Mouse (Mus musculus) liver, embryonic 16.5 days (tissue): ENCODE results near the gene Kcnc3. TPM values are rescaled to one million over a fixed set of nuclear protein-coding genes. Genes with fewer than 3 reads are reported as not detected.

ENCODE experiments used
- ATAC-seq: fragments of 200-750 bp; cut with Nextera tagmentation; 2 replicates; pipeline ENCODE4 v1.8.0; 2017; ENCODE audit warnings: low read depth, mild to moderate bottlenecking, moderate number of reproducible peaks, moderate library complexity
- H3K27ac ChIP-seq: fragments of 300-500 bp; sonication (generic); 2 replicates; pipeline ENCODE4 v1.5.1; 2014; ENCODE audit warnings: mild to moderate bottlenecking, low read length
- H3K27me3 ChIP-seq: fragments of 300-500 bp; sonication (generic); 2 replicates; pipeline ENCODE4 v1.6.1; 2014; ENCODE audit warnings: low read depth, low read length, mixed read lengths; ENCODE audit not compliant: control insufficient read depth, insufficient read depth
- H3K36me3 ChIP-seq: fragments of 300-500 bp; sonication (generic); 2 replicates; pipeline ENCODE4 v1.6.1; 2014; ENCODE audit warnings: mild to moderate bottlenecking; ENCODE audit not compliant: control insufficient read depth, insufficient read depth
- H3K4me1 ChIP-seq: fragments of 300-500 bp; sonication (generic); 2 replicates; pipeline ENCODE4 v1.6.1; 2014; ENCODE audit warnings: low read depth, low read length, mixed read lengths; ENCODE audit not compliant: control insufficient read depth
- H3K4me2 ChIP-seq: fragments of 300-500 bp; sonication (generic); 2 replicates; pipeline ENCODE4 v1.6.1; 2014; ENCODE audit warnings: low read depth, low read length, mixed read lengths
- H3K4me3 ChIP-seq: fragments of 300-500 bp; sonication (generic); 2 replicates; pipeline ENCODE4 v1.5.1; 2014; ENCODE audit warnings: low read depth, mild to moderate bottlenecking, low read length
- H3K9ac ChIP-seq: fragments of 300-500 bp; sonication (generic); 2 replicates; pipeline ENCODE4 v1.6.1; 2014; ENCODE audit warnings: low read depth, low read length
- H3K9me3 ChIP-seq: fragments of 300-500 bp; sonication (generic); replicated peaks from 2 replicates; pipeline ENCODE4 v1.6.1; 2016; ENCODE audit warnings: low read length; ENCODE audit not compliant: control insufficient read depth
- WGBS: fragments of 180-500 bp; shearing (Covaris S2); extraction: QIAGEN DNeasy Blood & Tissue Kit; methylation state at CpG from one replicate; pipeline ENCODE4 v1.1.7; 2014; ENCODE audit not compliant: insufficient replicate concordance; 5-methylcytosine and 5-hydroxymethylcytosine counted together
- polyA plus RNA-seq: library from polyadenylated mRNA; unstranded; fragments of >200 nt; fragmentation: Nextera tagmentation; extraction: Ambion mirVana; gene quantifications from 2 replicates; pipeline ENCODE4 v1.2.1, GENCODE M21; 2015

Gene Kcnc3
- polyA plus RNA-seq, 1 experiment from 2014 or later, result 0.06 TPM

DNA sequence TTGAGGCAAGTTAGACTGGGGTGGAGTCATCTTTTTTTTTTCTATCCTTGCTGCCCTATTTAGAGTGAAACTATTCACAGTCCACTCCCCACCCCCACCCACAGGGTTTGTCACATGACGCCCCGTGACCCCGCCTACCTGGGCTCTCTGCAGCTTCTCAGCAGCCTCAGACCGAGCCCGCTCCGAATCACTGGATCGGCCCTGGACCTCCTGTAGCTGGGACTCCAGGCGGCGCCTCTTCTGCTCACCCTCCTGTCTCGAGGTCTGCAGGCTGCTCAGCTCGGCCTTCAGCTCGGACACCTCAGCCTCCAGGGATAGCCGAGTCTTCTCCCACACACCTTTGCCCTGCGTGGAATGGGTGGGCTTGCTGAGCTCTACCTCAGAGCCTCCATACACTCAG lies 34.4 kb downstream of the Kcnc3 start:
- Histone ChIP-seq H3K4me3 (no peak overlapping the region), H3K9me3 (no peaks in the 10 kb centered on the region), H3K9ac (no peak overlapping the region), H3K4me2 (no peak overlapping the region), H3K27ac (no peak overlapping the region), H3K4me1 (no peaks in the 10 kb centered on the region), H3K36me3 (no peaks in the 10 kb centered on the region), H3K27me3 (no peaks in the 10 kb centered on the region)
- ATAC-seq, result no peak
- 47% methylated on average over 14 of the region's 14 CpGs for WGBS

DNA sequence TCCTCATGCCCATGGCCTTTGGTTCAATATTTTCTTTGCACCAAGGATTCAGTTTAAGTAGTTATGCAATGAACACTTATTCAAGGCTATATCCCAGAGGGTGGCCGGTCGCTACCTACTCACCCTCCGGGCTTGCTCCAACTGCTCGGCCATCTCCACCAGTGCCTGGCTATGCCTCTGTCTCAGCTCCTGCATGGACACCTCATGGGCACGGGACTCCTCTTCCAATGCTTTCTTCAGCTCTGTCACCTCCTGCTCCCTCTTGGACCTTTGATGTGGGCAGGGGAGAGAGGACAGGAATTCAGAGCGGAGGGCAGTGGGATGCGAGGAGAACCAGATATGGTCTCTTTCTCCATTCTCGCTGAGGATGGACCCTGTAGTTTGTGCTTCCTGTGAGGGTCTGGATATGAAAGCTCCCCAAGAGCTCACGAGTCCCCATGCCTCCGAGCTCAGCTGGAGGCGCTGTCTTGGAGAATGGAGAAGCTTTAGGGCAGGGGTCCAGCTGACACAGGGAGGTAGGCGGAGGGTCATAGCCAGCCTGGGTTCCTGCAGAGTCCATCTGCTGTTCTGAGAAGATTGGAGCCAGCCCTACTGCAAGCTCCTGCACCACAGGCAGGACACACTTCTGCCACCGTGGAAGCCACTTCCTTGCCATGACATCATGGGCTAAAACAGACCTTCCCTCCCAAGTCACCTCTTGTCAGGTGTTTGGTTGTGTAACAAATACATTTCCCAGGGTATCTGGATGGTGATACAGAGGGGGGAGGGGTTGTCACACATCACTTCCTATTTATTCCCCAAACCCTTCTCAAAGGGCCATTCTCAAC lies 35.0 kb downstream of the Kcnc3 start:
- H3K27me3 ChIP-seq, result no peaks in the 10 kb centered on the region
- H3K4me2 ChIP-seq, result no peak overlapping the region
- no peak overlapping the region for H3K4me3 ChIP-seq
- no peaks in the 10 kb centered on the region for H3K36me3 ChIP-seq
- no peaks in the 10 kb centered on the region for H3K4me1 ChIP-seq
- H3K9me3 ChIP-seq, result no peaks in the 10 kb centered on the region
- WGBS, result 68% methylated on average over 13 of the region's 13 CpGs
- no peak overlapping the region for H3K9ac ChIP-seq
- ATAC-seq, result no peak
- no peak overlapping the region for H3K27ac ChIP-seq

DNA sequence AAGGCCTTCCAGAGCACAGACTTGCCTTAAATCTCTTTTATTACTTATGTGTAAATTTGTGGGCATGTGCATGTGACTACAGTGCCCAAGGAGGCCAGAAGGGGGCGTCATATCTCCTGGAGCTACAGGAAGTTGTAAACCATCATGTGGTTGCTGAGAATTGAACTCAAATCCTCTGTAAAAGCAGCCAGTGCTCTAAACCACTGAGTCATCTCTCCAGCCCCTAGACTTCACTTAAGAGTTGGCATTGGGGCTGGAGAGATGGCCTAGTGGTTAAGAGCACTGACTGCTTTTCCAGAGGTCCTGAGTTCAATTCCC lies 35.6 kb downstream of the Kcnc3 start:
- Histone ChIP-seq H3K27me3 (no peaks in the 10 kb centered on the region), H3K36me3 (no peaks in the 10 kb centered on the region), H3K4me2 (no peak overlapping the region), H3K9ac (no peak overlapping the region), H3K9me3 (no peaks in the 10 kb centered on the region), H3K27ac (no peak overlapping the region), H3K4me1 (no peaks in the 10 kb centered on the region), H3K4me3 (no peak overlapping the region)
- ATAC-seq, result no peak
- 34% methylated on average over 1 of the region's 1 CpGs for WGBS

DNA sequence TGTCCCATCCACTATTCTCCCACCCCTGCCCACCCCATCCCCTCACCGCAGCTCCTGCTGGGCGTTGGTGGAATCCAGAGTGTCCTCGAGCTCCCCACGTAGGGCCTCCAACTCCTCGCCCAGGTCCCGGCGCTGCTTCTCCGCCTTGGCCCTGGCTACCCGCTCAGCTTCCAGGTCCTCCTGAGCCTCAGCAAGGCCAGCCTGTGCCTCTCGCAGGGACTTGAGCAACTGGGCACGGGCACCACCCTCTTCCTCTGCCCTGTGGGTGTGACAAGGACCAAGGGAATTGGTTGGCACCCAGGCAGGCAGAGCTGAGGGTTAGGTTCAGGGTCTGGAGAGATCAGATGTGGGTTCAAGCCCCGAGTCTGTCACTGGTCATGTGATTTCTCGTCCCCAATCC lies 36.5 kb downstream of the Kcnc3 start:
- Histone ChIP-seq H3K4me2 (no peak overlapping the region), H3K27ac (no peak overlapping the region), H3K27me3 (no peaks in the 10 kb centered on the region), H3K36me3 (no peaks in the 10 kb centered on the region), H3K4me1 (no peaks in the 10 kb centered on the region), H3K9ac (no peak overlapping the region), H3K4me3 (no peak overlapping the region), H3K9me3 (no peaks in the 10 kb centered on the region)
- 66% methylated on average over 13 of the region's 13 CpGs for WGBS
- no peak for ATAC-seq

DNA sequence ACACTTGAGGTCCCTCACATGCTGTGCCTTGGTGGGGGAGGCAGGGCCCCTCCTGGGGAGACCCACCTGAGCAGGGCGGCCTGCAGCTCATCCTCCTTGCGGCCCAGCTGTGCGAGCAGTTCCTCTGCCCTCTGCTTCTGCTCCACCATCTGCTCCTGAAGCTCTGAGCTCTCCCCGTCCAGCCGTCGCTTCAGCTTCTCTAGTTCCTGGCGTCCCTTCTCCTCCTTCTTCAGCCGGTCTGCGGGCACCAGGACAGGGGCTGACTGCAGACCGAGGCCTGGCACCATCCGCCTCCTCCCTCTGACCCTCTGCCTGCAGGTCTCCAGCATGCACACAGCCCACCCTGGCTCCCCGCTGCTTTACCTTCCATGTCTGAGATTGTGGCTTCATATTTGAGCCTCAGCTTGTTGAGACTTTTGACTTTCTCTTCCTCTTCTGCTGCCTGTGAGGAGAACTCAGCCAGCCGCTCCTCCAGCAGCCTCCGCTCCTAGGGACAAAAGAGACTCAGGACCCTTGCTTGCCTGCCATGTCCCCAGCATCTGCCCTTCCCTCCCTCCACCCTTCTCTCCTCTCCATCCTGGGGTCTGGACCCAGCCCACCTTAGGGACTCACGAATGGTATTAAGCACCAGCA lies 38.1 kb downstream of the Kcnc3 start:
- 69% methylated on average over 15 of the region's 15 CpGs for WGBS
- ATAC-seq, result no peak
- H3K9ac ChIP-seq, result no peak overlapping the region
- no peak overlapping the region for H3K4me2 ChIP-seq
- no peaks in the 10 kb centered on the region for H3K9me3 ChIP-seq
- H3K4me3 ChIP-seq, result no peak overlapping the region
- no peak overlapping the region for H3K27ac ChIP-seq
- H3K4me1 ChIP-seq, result no peaks in the 10 kb centered on the region
- H3K27me3 ChIP-seq, result peaks cover 2% of the 10 kb centered on the region; the same call in 1 of the 2 replicates
- no peaks in the 10 kb centered on the region for H3K36me3 ChIP-seq

DNA sequence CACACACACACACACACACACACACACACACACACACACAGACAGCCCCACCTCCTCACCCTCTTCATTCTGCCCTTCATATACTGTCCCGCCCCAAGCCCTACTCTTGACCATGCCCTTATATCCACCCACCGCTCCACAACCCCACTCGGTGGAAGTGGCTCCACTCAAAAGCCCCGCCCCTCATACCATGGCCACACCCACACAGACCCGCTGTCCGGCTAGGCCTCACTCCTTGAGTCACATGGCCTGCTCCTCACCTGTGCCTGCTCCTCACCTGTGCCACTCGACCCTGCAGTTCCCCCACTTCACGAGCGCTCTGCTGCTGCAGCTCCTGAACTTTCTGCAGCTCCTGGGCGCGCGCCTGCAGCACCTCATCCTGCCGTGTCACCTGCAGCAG lies 40.0 kb downstream of the Kcnc3 start:
- WGBS, result 59% methylated on average over 13 of the region's 13 CpGs
- H3K4me1 ChIP-seq, result no peaks in the 10 kb centered on the region
- no peak overlapping the region for H3K9ac ChIP-seq
- H3K27ac ChIP-seq, result no peak overlapping the region
- ATAC-seq, result no peak
- H3K4me2 ChIP-seq, result no peak overlapping the region
- H3K27me3 ChIP-seq, result peaks cover 2% of the 10 kb centered on the region; the same call in 1 of the 2 replicates
- no peak overlapping the region for H3K4me3 ChIP-seq
- no peaks in the 10 kb centered on the region for H3K36me3 ChIP-seq
- no peaks in the 10 kb centered on the region for H3K9me3 ChIP-seq

DNA sequence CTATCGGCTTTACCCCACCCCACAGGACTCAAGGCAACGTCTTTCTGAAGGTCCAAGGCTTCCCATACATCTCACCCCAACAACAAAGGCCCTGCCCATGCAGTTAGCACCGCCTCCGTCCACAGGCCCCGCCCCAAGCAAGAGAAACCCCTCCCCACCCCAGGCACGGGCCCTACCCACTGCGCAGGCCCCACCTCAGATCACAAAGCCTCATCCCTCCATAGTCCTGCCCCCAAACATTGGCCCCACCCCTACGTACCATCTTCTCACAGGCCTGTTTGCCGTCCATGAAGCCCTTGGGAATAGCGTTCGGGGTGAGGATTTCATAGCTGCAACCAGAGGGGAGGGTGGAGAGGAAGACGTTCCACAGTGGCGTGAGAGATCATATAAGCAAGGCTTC lies 42.2 kb downstream of the Kcnc3 start:
- no peak for ATAC-seq
- H3K9me3 ChIP-seq, result no peaks in the 10 kb centered on the region
- H3K27ac ChIP-seq, result no peak overlapping the region
- no peak overlapping the region for H3K4me2 ChIP-seq
- peaks cover 2% of the 10 kb centered on the region; the same call in 1 of the 2 replicates for H3K27me3 ChIP-seq
- H3K4me3 ChIP-seq, result no peak overlapping the region
- H3K9ac ChIP-seq, result no peak overlapping the region
- WGBS, result 34% methylated on average over 13 of the region's 13 CpGs
- H3K36me3 ChIP-seq, result no peaks in the 10 kb centered on the region
- no peaks in the 10 kb centered on the region for H3K4me1 ChIP-seq

DNA sequence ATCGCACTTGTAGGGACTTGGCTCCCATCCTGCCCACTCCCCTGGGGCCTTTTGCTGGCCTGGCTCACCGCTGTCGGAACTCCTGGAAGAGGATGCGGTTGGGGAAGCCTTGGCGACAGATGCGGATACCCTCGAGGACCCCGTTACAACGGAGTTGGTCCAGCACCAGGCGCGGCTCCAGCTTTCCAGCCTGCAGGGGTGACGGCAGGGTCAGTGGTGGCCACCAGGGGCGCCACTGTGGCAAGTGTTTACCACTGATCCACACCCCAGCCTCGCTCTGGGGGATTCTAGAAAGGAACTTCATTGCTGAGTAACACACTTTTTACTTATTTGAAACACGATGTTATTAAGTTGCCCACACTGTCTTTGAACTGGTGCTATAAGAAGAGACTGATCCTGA lies 42.9 kb downstream of the Kcnc3 start:
- no peaks in the 10 kb centered on the region for H3K4me1 ChIP-seq
- H3K9me3 ChIP-seq, result no peaks in the 10 kb centered on the region
- ATAC-seq, result no peak
- no peaks in the 10 kb centered on the region for H3K36me3 ChIP-seq
- 18% methylated on average over 15 of the region's 15 CpGs for WGBS
- H3K4me2 ChIP-seq, result no peak overlapping the region
- H3K9ac ChIP-seq, result no peak overlapping the region
- no peak overlapping the region for H3K4me3 ChIP-seq
- peaks cover 5% of the 10 kb centered on the region for H3K27me3 ChIP-seq
- H3K27ac ChIP-seq, result no peak overlapping the region

DNA sequence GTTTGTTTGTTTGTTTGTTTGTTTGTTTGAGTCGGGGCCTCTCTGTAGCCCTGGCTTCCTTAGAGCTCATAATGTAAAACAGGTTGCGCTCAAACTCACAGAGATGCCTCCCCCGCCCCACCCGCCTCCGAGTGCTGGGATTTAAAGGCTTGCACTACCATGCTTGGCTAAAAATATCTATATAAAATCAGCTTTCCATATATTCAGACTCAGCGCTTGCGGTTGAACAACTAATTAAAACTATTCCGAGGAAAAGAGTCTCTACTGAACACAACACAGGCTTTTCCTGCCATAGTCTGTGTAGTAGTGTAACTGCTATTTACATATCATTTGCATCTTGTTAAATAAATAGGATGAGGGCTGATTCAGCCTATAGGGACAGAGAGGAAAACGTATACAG lies 46.2 kb downstream of the Kcnc3 start:
- H3K27me3 ChIP-seq, result peaks cover 37% of the 10 kb centered on the region
- H3K4me3 ChIP-seq, result no peak overlapping the region
- no peak for ATAC-seq
- no peaks in the 10 kb centered on the region for H3K36me3 ChIP-seq
- 63% methylated on average over 9 of the region's 9 CpGs for WGBS
- H3K27ac ChIP-seq, result no peak overlapping the region
- no peaks in the 10 kb centered on the region for H3K9me3 ChIP-seq
- H3K9ac ChIP-seq, result no peak overlapping the region
- no peak overlapping the region for H3K4me2 ChIP-seq
- no peaks in the 10 kb centered on the region for H3K4me1 ChIP-seq
